Mouse (Mus musculus): Measurements from ENCODE around the gene Foxc2. TPM values are rescaled to one million over a fixed set of nuclear protein-coding genes. Genes with fewer than 3 reads are reported as not detected.

Foxc2 gene
- total RNA-seq (2021) = 10 to 100 TPM in 1 of 2 experiments, 1 to 10 TPM in 1; 9.8 to 15.2 TPM
- long read RNA-seq, experiment 1, transcript Foxc2-201 (1 exons, 2,725 nt) = major isoform, 11 of 11 reads
- long read RNA-seq, experiment 1, partial matches to known transcripts = 0 of 11 reads
- long read RNA-seq, experiment 1, other reads (novel, unspliced or antisense) = 0 of 11 reads
- long read RNA-seq, experiment 2, transcript Foxc2-201 (1 exons, 2,725 nt) = major isoform, 27 of 27 reads
- long read RNA-seq, experiment 2, partial matches to known transcripts = 0 of 27 reads
- long read RNA-seq, experiment 2, other reads (novel, unspliced or antisense) = 0 of 27 reads

- DNase-seq (ENCODE audit: low spot score in 2 of 2) = peak; percentile 55 to 69
These were observed at the start of gene Foxc2 for GRCm38 (mm10) chr8:121115948-121116347. TSS of gene Foxc2 (plus strand) at chr8:121116171.

GRCm38 (mm10) chr8:121071454-121071853, 44.5 kb upstream of the Foxc2 start:
- DNase-seq (ENCODE audit: low spot score in 2 of 2) = no peak

GRCm38 (mm10) chr8:121072406-121073130, 43.4 kb upstream of the Foxc2 start:
- DNase-seq (ENCODE audit: low spot score in 2 of 2) = no peak

- DNase-seq (ENCODE audit: low spot score in 2 of 2) = no peak
These were observed 42.5 kb upstream of the Foxc2 start for GRCm38 (mm10) chr8:121073174-121074107.

- DNase-seq (ENCODE audit: low spot score in 2 of 2) = no peak
These were observed 41.7 kb upstream of the Foxc2 start for GRCm38 (mm10) chr8:121074108-121074847.

- DNase-seq (ENCODE audit: low spot score in 2 of 2) = no peak
These were observed 41.2 kb upstream of the Foxc2 start for GRCm38 (mm10) chr8:121074848-121075145.

- no peak for DNase-seq (ENCODE audit: low spot score in 2 of 2)
These were observed 40.0 kb upstream of the Foxc2 start for GRCm38 (mm10) chr8:121075936-121076335.

- no peak for DNase-seq (ENCODE audit: low spot score in 2 of 2)
These were observed 39.4 kb upstream of the Foxc2 start for GRCm38 (mm10) chr8:121076555-121076954.

- no peak for DNase-seq (ENCODE audit: low spot score in 2 of 2)
These were observed 37.2 kb upstream of the Foxc2 start for GRCm38 (mm10) chr8:121078721-121079120.

- no peak for DNase-seq (ENCODE audit: low spot score in 2 of 2)
These were observed 36.8 kb upstream of the Foxc2 start for GRCm38 (mm10) chr8:121079201-121079600.

GRCm38 (mm10) chr8:121079944-121080343, 36.0 kb upstream of the Foxc2 start:
- no peak for DNase-seq (ENCODE audit: low spot score in 2 of 2)

GRCm38 (mm10) chr8:121080361-121081090, 35.4 kb upstream of the Foxc2 start:
- DNase-seq (ENCODE audit: low spot score in 2 of 2) = no peak

- DNase-seq (ENCODE audit: low spot score in 2 of 2) = no peak
These were observed 34.6 kb upstream of the Foxc2 start for GRCm38 (mm10) chr8:121081398-121081797.

- DNase-seq (ENCODE audit: low spot score in 2 of 2) = no peak
These were observed 33.5 kb upstream of the Foxc2 start for GRCm38 (mm10) chr8:121082218-121083092.

- DNase-seq (ENCODE audit: low spot score in 2 of 2) = peak; percentile 27 to 39
These were observed 32.7 kb upstream of the Foxc2 start for GRCm38 (mm10) chr8:121083093-121083935.

- no peak for DNase-seq (ENCODE audit: low spot score in 2 of 2)
These were observed 32.1 kb upstream of the Foxc2 start for GRCm38 (mm10) chr8:121083936-121084209.

- no peak for DNase-seq (ENCODE audit: low spot score in 2 of 2)
These were observed 31.6 kb upstream of the Foxc2 start, which contains the start of gene Foxf1 for GRCm38 (mm10) chr8:121084210-121084951. TSS of gene Foxf1 (plus strand) at chr8:121084386.

- no peak for DNase-seq (ENCODE audit: low spot score in 2 of 2)
These were observed 31.0 kb upstream of the Foxc2 start for GRCm38 (mm10) chr8:121085011-121085410.
